Mouse (Mus musculus): ENCODE results near the gene Adora2b. TPM values are rescaled to one million over a fixed set of nuclear protein-coding genes. Genes with fewer than 3 reads are reported as not detected.
A peak's percentile ranks its signal among the peaks of the same experiment; 100 is the strongest.

The Adora2b gene
- polyA plus RNA-seq, 1 experiment: 7.7 TPM

- Histone ChIP-seq H3K27ac (ENCODE audit: insufficient read depth, low read length) (no peak overlapping the region), H3K4me3 (replicated peaks; ENCODE audit: insufficient read depth, low read depth, low read length) (no peak overlapping the region), H3K4me1 (ENCODE audit: control insufficient read depth, insufficient read depth, low read length) (no peaks in the 10 kb centered on the region), H3K27me3 (ENCODE audit: control insufficient read depth, insufficient read depth, low read length) (no peaks in the 10 kb centered on the region)
- WGBS: 54% methylated on average over 17 of the region's 17 CpGs
- DNase-seq: no peak
- TF ChIP-seq POLR2A (IDR thresholded peaks at IDR 0.05; ENCODE audit: borderline replicate concordance, insufficient read depth, low read length): no peak
- no peak for TF ChIP-seq CTCF (IDR thresholded peaks at IDR 0.05; ENCODE audit: borderline replicate concordance, insufficient read depth, low read depth, low read length)
Observed at GRCm38 (mm10) chr11:62266466-62267214, 17.9 kb downstream of the Adora2b start.

- Histone ChIP-seq H3K4me1 (ENCODE audit: control insufficient read depth, insufficient read depth, low read length) (no peaks in the 10 kb centered on the region), H3K27me3 (ENCODE audit: control insufficient read depth, insufficient read depth, low read length) (no peaks in the 10 kb centered on the region), H3K27ac (ENCODE audit: insufficient read depth, low read length) (no peak overlapping the region), H3K4me3 (replicated peaks; ENCODE audit: insufficient read depth, low read depth, low read length) (no peak overlapping the region)
- DNase-seq: no peak
- TF ChIP-seq CTCF (IDR thresholded peaks at IDR 0.05; ENCODE audit: borderline replicate concordance, insufficient read depth, low read depth, low read length) (no peak), POLR2A (IDR thresholded peaks at IDR 0.05; ENCODE audit: borderline replicate concordance, insufficient read depth, low read length) (no peak)
- WGBS: 75% methylated on average over 8 of the region's 8 CpGs
Observed at GRCm38 (mm10) chr11:62268381-62268780, 19.6 kb downstream of the Adora2b start.

GRCm38 (mm10) chr11:62269097-62269496 is 20.3 kb downstream of the Adora2b start:
- Histone ChIP-seq H3K27me3 (ENCODE audit: control insufficient read depth, insufficient read depth, low read length) (no peaks in the 10 kb centered on the region), H3K4me1 (ENCODE audit: control insufficient read depth, insufficient read depth, low read length) (no peaks in the 10 kb centered on the region), H3K4me3 (replicated peaks; ENCODE audit: insufficient read depth, low read depth, low read length) (no peak overlapping the region), H3K27ac (ENCODE audit: insufficient read depth, low read length) (no peak overlapping the region)
- no peak for TF ChIP-seq CTCF (IDR thresholded peaks at IDR 0.05; ENCODE audit: borderline replicate concordance, insufficient read depth, low read depth, low read length)
- no peak for TF ChIP-seq POLR2A (IDR thresholded peaks at IDR 0.05; ENCODE audit: borderline replicate concordance, insufficient read depth, low read length)
- DNase-seq: no peak
- 80% methylated on average over 12 of the region's 12 CpGs for WGBS

- DNase-seq: no peak
- H3K4me1 ChIP-seq (ENCODE audit: control insufficient read depth, insufficient read depth, low read length): no peaks in the 10 kb centered on the region
- 71% methylated on average over 5 of the region's 5 CpGs for WGBS
- H3K4me3 ChIP-seq (replicated peaks; ENCODE audit: insufficient read depth, low read depth, low read length): no peak overlapping the region
- H3K27me3 ChIP-seq (ENCODE audit: control insufficient read depth, insufficient read depth, low read length): no peaks in the 10 kb centered on the region
- TF ChIP-seq POLR2A (IDR thresholded peaks at IDR 0.05; ENCODE audit: borderline replicate concordance, insufficient read depth, low read length): no peak
- TF ChIP-seq CTCF (IDR thresholded peaks at IDR 0.05; ENCODE audit: borderline replicate concordance, insufficient read depth, low read depth, low read length): no peak
- no peak overlapping the region for H3K27ac ChIP-seq (ENCODE audit: insufficient read depth, low read length)
Observed at GRCm38 (mm10) chr11:62270851-62271250, 22.1 kb downstream of the Adora2b start.

- Histone ChIP-seq H3K27ac (ENCODE audit: insufficient read depth, low read length) (no peak overlapping the region), H3K4me1 (ENCODE audit: control insufficient read depth, insufficient read depth, low read length) (no peaks in the 10 kb centered on the region), H3K27me3 (ENCODE audit: control insufficient read depth, insufficient read depth, low read length) (no peaks in the 10 kb centered on the region), H3K4me3 (replicated peaks; ENCODE audit: insufficient read depth, low read depth, low read length) (no peak overlapping the region)
- no peak for DNase-seq
- TF ChIP-seq CTCF (IDR thresholded peaks at IDR 0.05; ENCODE audit: borderline replicate concordance, insufficient read depth, low read depth, low read length) (no peak), POLR2A (IDR thresholded peaks at IDR 0.05; ENCODE audit: borderline replicate concordance, insufficient read depth, low read length) (no peak)
- 74% methylated on average over 8 of the region's 8 CpGs for WGBS
Observed at GRCm38 (mm10) chr11:62277086-62277485, 28.3 kb downstream of the Adora2b start.

- H3K4me1 ChIP-seq (ENCODE audit: control insufficient read depth, insufficient read depth, low read length): peaks cover 1% of the 10 kb centered on the region; the same call in 1 of the 2 replicates
- TF ChIP-seq POLR2A (IDR thresholded peaks at IDR 0.05; ENCODE audit: borderline replicate concordance, insufficient read depth, low read length) (no peak), CTCF (IDR thresholded peaks at IDR 0.05; ENCODE audit: borderline replicate concordance, insufficient read depth, low read depth, low read length) (peak; percentile 57; the same call in 1 of the 2 replicates)
- no peak overlapping the region for H3K27ac ChIP-seq (ENCODE audit: insufficient read depth, low read length)
- no peaks in the 10 kb centered on the region for H3K27me3 ChIP-seq (ENCODE audit: control insufficient read depth, insufficient read depth, low read length)
- DNase-seq: peak in 1 of 2 experiments; percentile 35
- WGBS: 26% methylated on average over 5 of the region's 5 CpGs
- no peak overlapping the region for H3K4me3 ChIP-seq (replicated peaks; ENCODE audit: insufficient read depth, low read depth, low read length)
Observed at GRCm38 (mm10) chr11:62278027-62278426, 29.2 kb downstream of the Adora2b start.

- Histone ChIP-seq H3K4me1 (ENCODE audit: control insufficient read depth, insufficient read depth, low read length) (peaks cover 3% of the 10 kb centered on the region; the same call in 1 of the 2 replicates), H3K4me3 (replicated peaks; ENCODE audit: insufficient read depth, low read depth, low read length) (peak within 1 kb of the TSS; percentile 99), H3K27me3 (ENCODE audit: control insufficient read depth, insufficient read depth, low read length) (no peaks in the 10 kb centered on the region), H3K27ac (ENCODE audit: insufficient read depth, low read length) (peak within 1 kb of the TSS; percentile 73)
- DNase-seq: peak; percentile 93 to 96
- WGBS: under 1% methylated on average over 67 of the region's 68 CpGs
- peak; percentile 61 for TF ChIP-seq CTCF (IDR thresholded peaks at IDR 0.05; ENCODE audit: borderline replicate concordance, insufficient read depth, low read depth, low read length)
- TF ChIP-seq POLR2A (IDR thresholded peaks at IDR 0.05; ENCODE audit: borderline replicate concordance, insufficient read depth, low read length): peak; percentile 93
Observed at GRCm38 (mm10) chr11:62280675-62281600, 32.2 kb downstream of the Adora2b start, which contains the start of the genes Zswim7 and Ttc19. Gene Zswim7, minus strand, starts transcription at chr11:62281375. Gene Ttc19, plus strand, starts transcription at chr11:62281473.
